Mouse (Mus musculus) heart, embryonic 14.5 days (tissue): ENCODE measurements around the gene Nobox. TPM values are rescaled to one million over a fixed set of nuclear protein-coding genes. Genes with fewer than 3 reads are reported as not detected.

Experiments used
- ATAC-seq: fragments of 200-750 bp; cut with Nextera tagmentation; 2 replicates; pipeline ENCODE4 v1.8.0; 2017; ENCODE audit warnings: low read depth, moderate TSS enrichment; ENCODE audit not compliant: insufficient number of reproducible peaks, insufficient read depth, low FRiP score
- H3K27ac ChIP-seq, 2 experiments: fragments of 200-500 bp in 1 of 2; fragments of 300-500 bp in 1 of 2; sonication (generic) in 1 of 2; replicated peaks in 1 of 2; 2 replicates each; pipeline ENCODE4 v1.5.1; 2012 to 2014; ENCODE audit warnings: low read depth in 2 of 2, low read length in 2 of 2, control low read depth in 1 of 2, mild to moderate bottlenecking in 1 of 2, mixed read lengths in 1 of 2; ENCODE audit not compliant: control insufficient read depth in 1 of 2, insufficient read depth in 1 of 2
- H3K27me3 ChIP-seq: fragments of 300-500 bp; sonication (generic); 2 replicates; pipeline ENCODE4 v1.6.1; 2014; ENCODE audit warnings: mild to moderate bottlenecking, low read length, control low read depth; ENCODE audit not compliant: control insufficient read depth, insufficient read depth
- H3K36me3 ChIP-seq: fragments of 300-500 bp; sonication (generic); 2 replicates; pipeline ENCODE4 v1.6.1; 2014; ENCODE audit warnings: mild to moderate bottlenecking, control low read depth, low read length, mixed read lengths; ENCODE audit not compliant: control insufficient read depth, insufficient read depth
- H3K4me1 ChIP-seq, 2 experiments: fragments of 200-500 bp in 1 of 2; fragments of 300-500 bp in 1 of 2; sonication (generic) in 1 of 2; 2 replicates each; pipeline ENCODE4 v1.6.1; 2012 to 2014; ENCODE audit warnings: low read length in 2 of 2, control low read depth in 1 of 2, mixed read lengths in 1 of 2; ENCODE audit not compliant: control insufficient read depth in 2 of 2, insufficient read depth in 2 of 2
- H3K4me2 ChIP-seq: fragments of 300-500 bp; sonication (generic); 2 replicates; pipeline ENCODE4 v1.6.1; 2014; ENCODE audit warnings: mild to moderate bottlenecking, low read length
- H3K4me3 ChIP-seq, 2 experiments: fragments of 200-500 bp in 1 of 2; fragments of 300-500 bp in 1 of 2; sonication (generic) in 1 of 2; 2 replicates each; pipeline ENCODE4 v1.5.1; 2012 to 2014; ENCODE audit warnings: low read length in 2 of 2, mild to moderate bottlenecking in 2 of 2, control low read depth in 1 of 2, low read depth in 1 of 2, moderate library complexity in 1 of 2; ENCODE audit not compliant: control insufficient read depth in 1 of 2, insufficient read depth in 1 of 2
- H3K9ac ChIP-seq: fragments of 300-500 bp; sonication (generic); 2 replicates; pipeline ENCODE4 v1.6.1; 2014; ENCODE audit warnings: mild to moderate bottlenecking, low read length
- H3K9me3 ChIP-seq: fragments of 300-500 bp; sonication (generic); 2 replicates; pipeline ENCODE4 v1.6.1; 2016; ENCODE audit warnings: low read length, control low read depth; ENCODE audit not compliant: control insufficient read depth
- WGBS: fragments of 180-500 bp; shearing (Covaris S2); extraction: QIAGEN DNeasy Blood & Tissue Kit; methylation state at CpG from one replicate; pipeline ENCODE4 v1.1.7; 2014; 5-methylcytosine and 5-hydroxymethylcytosine counted together
- polyA plus RNA-seq: library from polyadenylated mRNA; unstranded; fragments of >200 nt; fragmentation: Nextera tagmentation; extraction: Ambion mirVana; gene quantifications from 2 replicates; pipeline ENCODE4 v1.2.1, GENCODE M21; 2014

Nobox gene
- polyA plus RNA-seq, 1 experiment from 2014 or later = 0.16 TPM

GRCm38 (mm10) chr6:43274123-43274522 lies 35.2 kb downstream of the Nobox start:
- 82% methylated on average over 4 of the region's 4 CpGs for WGBS
- Histone ChIP-seq H3K36me3 (peaks cover 33% of the 10 kb centered on the region; the same call in 1 of the 2 replicates), H3K4me2 (no peak overlapping the region), H3K4me1 (peaks cover 0 to 3% of the 10 kb centered on the region in 2 experiments; a peak in 2 of 4 replicates), H3K4me3 (no peak overlapping the region), H3K9ac (no peak overlapping the region), H3K9me3 (no peaks in the 10 kb centered on the region), H3K27ac (no peak overlapping the region), H3K27me3 (no peaks in the 10 kb centered on the region)
- ATAC-seq = no peak

- Histone ChIP-seq H3K27me3 (no peaks in the 10 kb centered on the region), H3K4me3 (no peak overlapping the region), H3K4me1 (peaks cover 0 to 3% of the 10 kb centered on the region in 2 experiments; a peak in 2 of 4 replicates), H3K36me3 (peaks cover 23% of the 10 kb centered on the region; the same call in 1 of the 2 replicates), H3K9ac (no peak overlapping the region), H3K9me3 (no peaks in the 10 kb centered on the region), H3K4me2 (no peak overlapping the region), H3K27ac (peak overlapping the region; percentile 71 to 85)
- no peak; the same call in 1 of the 2 replicates for ATAC-seq
Observed at GRCm38 (mm10) chr6:43272597-43272996, 36.8 kb downstream of the Nobox start.

- Histone ChIP-seq H3K36me3 (no peaks in the 10 kb centered on the region), H3K4me1 (no peaks in the 10 kb centered on the region; a peak in 2 of 4 replicates), H3K4me2 (peak overlapping the region; percentile 81), H3K27me3 (no peaks in the 10 kb centered on the region), H3K4me3 (peak overlapping the region; percentile 75 to 80), H3K9me3 (no peaks in the 10 kb centered on the region), H3K9ac (peak overlapping the region; percentile 83), H3K27ac (peak overlapping the region; percentile 63 to 78)
- ATAC-seq = peak; percentile 83
- 7% methylated on average over 8 of the region's 8 CpGs for WGBS
Observed at GRCm38 (mm10) chr6:43266356-43266755, 43.0 kb downstream of the Nobox start.

DNA sequence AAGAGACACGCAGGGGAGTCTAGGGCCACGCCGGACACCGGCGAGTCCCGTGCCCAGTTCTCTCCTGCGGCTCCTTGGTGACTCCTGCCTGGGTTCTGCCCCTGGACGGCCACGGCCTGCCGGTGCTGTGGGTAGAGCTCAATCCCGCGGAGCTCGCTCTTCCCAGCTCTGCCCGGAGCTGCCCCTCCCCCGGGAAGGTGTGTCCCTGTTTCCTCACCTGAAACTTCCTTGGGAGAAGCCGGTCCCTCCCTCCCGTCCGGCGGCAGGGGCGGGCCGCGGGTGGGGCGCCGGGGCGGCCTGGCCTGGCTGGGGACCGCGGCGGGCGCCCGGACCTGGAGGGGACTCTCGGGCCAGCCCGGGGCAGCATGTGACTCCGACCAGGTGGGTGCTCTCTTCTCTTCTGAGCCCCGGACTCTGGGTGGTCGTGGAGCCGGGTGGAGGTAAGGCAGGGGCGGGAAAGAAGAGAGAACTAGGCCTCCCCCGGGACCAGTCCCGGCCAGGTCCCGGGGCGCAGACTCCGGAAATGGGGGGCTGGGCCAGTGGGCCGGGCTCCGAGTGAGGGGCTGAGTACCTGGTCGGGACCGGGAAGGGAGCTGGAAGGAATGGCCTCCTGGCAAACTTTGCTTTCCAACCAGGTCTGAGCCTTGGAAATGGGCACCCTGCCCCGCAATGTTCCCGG lies 43.9 kb downstream of the Nobox start, which contains the start of gene Arhgef5:
Gene Arhgef5, plus strand, starts transcription at position 220 of the 679 bp plus-strand sequence.
- H3K4me2 ChIP-seq = peak within 1 kb of the TSS; percentile 81
- no peaks in the 10 kb centered on the region for H3K27me3 ChIP-seq
- H3K36me3 ChIP-seq = no peaks in the 10 kb centered on the region
- peak within 1 kb of the TSS; percentile 75 to 80 for H3K4me3 ChIP-seq
- H3K9me3 ChIP-seq = no peaks in the 10 kb centered on the region
- 0% methylated on average over 37 of the region's 48 CpGs for WGBS
- peak within 1 kb of the TSS; percentile 63 to 78 for H3K27ac ChIP-seq
- ATAC-seq = peak; percentile 49
- H3K4me1 ChIP-seq = no peaks in the 10 kb centered on the region; a peak in 2 of 4 replicates
- peak within 1 kb of the TSS; percentile 83 for H3K9ac ChIP-seq

- no peak for ATAC-seq
- H3K9me3 ChIP-seq = no peaks in the 10 kb centered on the region
- no peaks in the 10 kb centered on the region for H3K36me3 ChIP-seq
- 56% methylated on average over 2 of the region's 2 CpGs for WGBS
- no peak overlapping the region for H3K4me2 ChIP-seq
- no peak overlapping the region for H3K4me3 ChIP-seq
- no peaks in the 10 kb centered on the region for H3K27me3 ChIP-seq
- no peak overlapping the region for H3K9ac ChIP-seq
- no peak overlapping the region for H3K27ac ChIP-seq
- no peaks in the 10 kb centered on the region; a peak in 1 of 4 replicates for H3K4me1 ChIP-seq
Observed at GRCm38 (mm10) chr6:43260756-43261155, 48.6 kb downstream of the Nobox start.

DNA sequence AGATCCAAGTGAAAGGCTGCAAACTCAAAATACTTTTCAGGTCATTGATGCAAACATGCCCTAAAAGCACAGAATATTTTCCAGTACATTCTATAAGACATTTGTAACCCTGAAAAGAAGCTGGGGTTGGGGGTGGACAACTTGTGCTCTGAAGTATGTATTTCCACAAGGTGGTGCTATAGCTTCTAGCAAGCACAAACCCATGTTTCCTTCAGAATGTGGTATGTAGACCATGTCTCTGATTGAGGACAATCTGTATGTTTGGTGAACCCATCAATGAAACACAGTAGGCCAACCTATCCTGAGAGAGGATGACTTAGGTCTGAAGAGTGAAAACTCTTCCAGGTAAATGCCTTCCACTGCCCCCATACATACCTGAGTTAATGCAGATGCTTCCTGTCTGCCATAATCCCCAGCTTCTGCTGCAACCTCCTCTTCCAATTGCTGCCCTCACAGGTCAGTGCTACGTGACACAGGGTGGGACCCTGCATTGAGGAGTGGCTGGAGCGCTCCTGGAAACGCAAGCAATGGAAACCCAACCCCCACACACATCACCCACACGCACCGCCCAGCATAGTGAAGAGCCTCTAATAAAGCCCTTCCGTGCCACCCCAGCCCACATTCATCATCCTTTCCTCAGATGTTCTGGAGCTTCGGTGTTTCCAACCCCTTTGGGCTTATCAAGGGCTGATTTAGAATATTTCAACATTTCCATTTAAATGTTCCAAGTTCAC lies 55.0 kb downstream of the Nobox start:
- Histone ChIP-seq H3K27me3 (no peaks in the 10 kb centered on the region), H3K9ac (no peak overlapping the region), H3K4me1 (no peaks in the 10 kb centered on the region), H3K4me3 (no peak overlapping the region), H3K9me3 (no peaks in the 10 kb centered on the region), H3K27ac (no peak overlapping the region), H3K36me3 (no peaks in the 10 kb centered on the region), H3K4me2 (no peak overlapping the region)
- whole genome bisulfite sequencing = 56% methylated on average over 7 of the region's 7 CpGs
- no peak for ATAC-seq
